In genomic region chr6:38207621-38208020, GRCm38 (mm10) we compare ENCODE assay signal across 11 mouse cellular contexts. TPM values are rescaled to one million over a fixed set of nuclear protein-coding genes. Genes with fewer than 3 reads are reported as not detected.
DNase-seq lines count a peak whose midpoint lies in the region; ATAC-seq and TF ChIP-seq lines count a peak whose summit lies in the region.
"Had no signal": no experiment of that assay in that cellular context is flagged by ENCODE, and none has a peak within 500 bp of the region (broad histone marks: within the 10 kb centered on the region; RNA-seq: fewer than 3 reads in every experiment).

No protein-coding gene starts in this region.

- DNase-seq in stomach, postnatal 0 days (ENCODE audit: low spot score): no peak
- no peak for DNase-seq in limb, embryonic 14.5 days (ENCODE audit: low spot score)
- DNase-seq in lung, postnatal 14 days: no peak
- DNase-seq in thymus, adult 2 months: no peak
- no peak for DNase-seq in natural killer cell, adult 2 months (ENCODE audit: low spot score in 2 of 2)

- TF ChIP-seq CTCF in stomach, postnatal 0 days (IDR thresholded peaks at IDR 0.05; ENCODE audit: low read depth): no peak
- TF ChIP-seq CTCF in thymus, adult 2 months (IDR thresholded peaks at IDR 0.05; ENCODE audit: borderline replicate concordance, control insufficient read depth, extremely low read depth, insufficient read depth, low read length, poor library complexity): no peak

- H3K27ac ChIP-seq in stomach, embryonic 16.5 days (ENCODE audit: low read length): peak overlapping the region; percentile 19; the same call in 1 of the 2 replicates
- no peak overlapping the region for H3K27ac ChIP-seq in stomach, postnatal 0 days (replicated peaks)
- H3K27ac ChIP-seq in forebrain, embryonic 12.5 days: peak overlapping the region; percentile 70
- 0 out of 2 replicates have a peak overlapping the region, but pooled peaks have one; percentile 33 for H3K27ac ChIP-seq in limb, embryonic 14.5 days (replicated peaks; ENCODE audit: low read depth, low read length)
- no peak overlapping the region for H3K27ac ChIP-seq in thymus, adult 2 months (ENCODE audit: control insufficient read depth, insufficient read depth, low read length)
- H3K27ac ChIP-seq: lung, embryonic 15.5 days had no signal

- no peak for TF ChIP-seq EP300 in stomach, postnatal 0 days (optimal IDR thresholded peaks at IDR 0.05)

- H3K36me3 ChIP-seq in stomach, embryonic 16.5 days (ENCODE audit: control insufficient read depth, insufficient read depth, low read length): no peaks in the 10 kb centered on the region
- H3K36me3 ChIP-seq in stomach, postnatal 0 days (ENCODE audit: control insufficient read depth, insufficient read depth, low read length): no peaks in the 10 kb centered on the region
- peaks cover 5% of the 10 kb centered on the region; the same call in 1 of the 2 replicates for H3K36me3 ChIP-seq in forebrain, embryonic 12.5 days (replicated peaks)
- 0 out of 2 replicates have a peak, but pooled peaks cover 2% of the 10 kb centered on the region for H3K36me3 ChIP-seq in limb, embryonic 14.5 days (ENCODE audit: control insufficient read depth, insufficient read depth, low read length)
- H3K36me3 ChIP-seq in thymus, adult 2 months (ENCODE audit: control insufficient read depth, insufficient read depth, low read length): no peaks in the 10 kb centered on the region
- H3K36me3 ChIP-seq: G1E; lung, embryonic 15.5 days had no signal

- 0 out of 2 replicates have a peak, but pooled peaks cover 2% of the 10 kb centered on the region for H3K9me3 ChIP-seq in stomach, embryonic 16.5 days (replicated peaks; ENCODE audit: control insufficient read depth, low read length)
- H3K9me3 ChIP-seq in stomach, postnatal 0 days (ENCODE audit: control insufficient read depth, low read length): no peaks in the 10 kb centered on the region
- peaks cover 4% of the 10 kb centered on the region for H3K9me3 ChIP-seq in forebrain, embryonic 12.5 days
- H3K9me3 ChIP-seq in limb, embryonic 14.5 days (ENCODE audit: control insufficient read depth, low read length): peaks cover 3% of the 10 kb centered on the region; the same call in 1 of the 2 replicates

- 80% methylated on average over 2 of the region's 2 CpGs for WGBS in stomach, embryonic 16.5 days
- WGBS in stomach, postnatal 0 days: 88% methylated on average over 2 of the region's 2 CpGs
- 39% methylated on average over 2 of the region's 2 CpGs for WGBS in forebrain, embryonic 12.5 days
- WGBS in limb, embryonic 14.5 days: 79% methylated on average over 2 of the region's 2 CpGs
- 96% methylated on average over 2 of the region's 2 CpGs for WGBS in thymus, adult 2 months

- TF ChIP-seq POLR2A in limb, embryonic 14.5 days (IDR thresholded peaks at IDR 0.05; ENCODE audit: borderline replicate concordance, extremely low read depth, insufficient read depth, insufficient read length): no peak
- TF ChIP-seq POLR2A in thymus, adult 2 months (IDR thresholded peaks at IDR 0.05; ENCODE audit: control insufficient read depth, extremely low read depth, insufficient read depth, low read length, poor library complexity): no peak

- ATAC-seq in stomach, embryonic 16.5 days (ENCODE audit: insufficient read depth, low FRiP score): no peak
- no peak for ATAC-seq in stomach, postnatal 0 days (ENCODE audit: low FRiP score, low TSS enrichment)
- no peak; the same call in 1 of the 2 replicates for ATAC-seq in forebrain, embryonic 12.5 days (ENCODE audit: low FRiP score)
- ATAC-seq in limb, embryonic 14.5 days (ENCODE audit: low FRiP score, low read depth): no peak
- ATAC-seq: intestine, embryonic 16.5 days had no signal

- no peak overlapping the region for H3K4me2 ChIP-seq in stomach, embryonic 16.5 days (ENCODE audit: low read depth, low read length)
- no peak overlapping the region for H3K4me2 ChIP-seq in stomach, postnatal 0 days (replicated peaks; ENCODE audit: low read depth)
- H3K4me2 ChIP-seq in forebrain, embryonic 12.5 days: 0 out of 2 replicates have a peak overlapping the region, but pooled peaks have one; percentile 1
- H3K4me2 ChIP-seq in limb, embryonic 14.5 days (replicated peaks; ENCODE audit: low read depth, low read length, severe bottlenecking): no peak overlapping the region
- H3K4me2 ChIP-seq: lung, embryonic 15.5 days had no signal

- H3K4me3 ChIP-seq in stomach, embryonic 16.5 days (replicated peaks; ENCODE audit: low read length): no peak overlapping the region
- H3K4me3 ChIP-seq in stomach, postnatal 0 days (ENCODE audit: low read depth, low read length): no peak overlapping the region
- H3K4me3 ChIP-seq in forebrain, embryonic 12.5 days (replicated peaks): no peak overlapping the region
- H3K4me3 ChIP-seq in limb, embryonic 14.5 days (replicated peaks; ENCODE audit: low read length): no peak overlapping the region
- H3K4me3 ChIP-seq in thymus, adult 2 months (ENCODE audit: control insufficient read depth, insufficient read depth, low read length): no peak overlapping the region
- H3K4me3 ChIP-seq: heart, embryonic 10.5 days; lung, embryonic 15.5 days had no signal

- no peak overlapping the region for H3K9ac ChIP-seq in stomach, embryonic 16.5 days (ENCODE audit: low read length)
- H3K9ac ChIP-seq in stomach, postnatal 0 days (ENCODE audit: low read length): no peak overlapping the region
- no peak overlapping the region for H3K9ac ChIP-seq in forebrain, embryonic 12.5 days
- H3K9ac ChIP-seq in limb, embryonic 14.5 days (ENCODE audit: low read depth, low read length, severe bottlenecking): no peak overlapping the region
- H3K9ac ChIP-seq: lung, embryonic 15.5 days had no signal

- H3K4me1 ChIP-seq in stomach, embryonic 16.5 days (ENCODE audit: control insufficient read depth, insufficient read depth, low read length): 0 out of 2 replicates have a peak, but pooled peaks cover 10% of the 10 kb centered on the region
- no peaks in the 10 kb centered on the region for H3K4me1 ChIP-seq in stomach, postnatal 0 days (replicated peaks; ENCODE audit: control insufficient read depth, insufficient read depth)
- peaks cover 28% of the 10 kb centered on the region for H3K4me1 ChIP-seq in forebrain, embryonic 12.5 days
- peaks cover 23% of the 10 kb centered on the region for H3K4me1 ChIP-seq in limb, embryonic 14.5 days (ENCODE audit: control insufficient read depth, insufficient read depth, low read length)
- no peaks in the 10 kb centered on the region for H3K4me1 ChIP-seq in thymus, adult 2 months (replicated peaks; ENCODE audit: control insufficient read depth, insufficient read depth, low read length)

- no peaks in the 10 kb centered on the region for H3K27me3 ChIP-seq in stomach, embryonic 16.5 days (ENCODE audit: control insufficient read depth, insufficient read depth, low read length)
- H3K27me3 ChIP-seq in stomach, postnatal 0 days (ENCODE audit: control insufficient read depth, insufficient read depth, low read length): no peaks in the 10 kb centered on the region
- H3K27me3 ChIP-seq in forebrain, embryonic 12.5 days: peaks cover 20% of the 10 kb centered on the region
- H3K27me3 ChIP-seq in limb, embryonic 14.5 days (ENCODE audit: control insufficient read depth, insufficient read depth, low read length): no peaks in the 10 kb centered on the region
- H3K27me3 ChIP-seq in thymus, adult 2 months (ENCODE audit: control insufficient read depth, insufficient read depth, low read length): no peaks in the 10 kb centered on the region
- H3K27me3 ChIP-seq: lung, embryonic 15.5 days had no signal

RNA-seq across cellular contexts. Expression of gene D630045J12Rik, which starts 46.2 kb away (rescaled TPM):
- polyA plus RNA-seq in stomach, embryonic 16.5 days (2015; fragmentation: Nextera tagmentation; extraction: Ambion mirVana): 2.3 and 2.4 TPM in 2 replicates
- 0.70 and 1.1 TPM in 2 replicates for polyA plus RNA-seq in stomach, postnatal 0 days (2015; fragmentation: Nextera tagmentation; extraction: Ambion mirVana)
- 13.0 and 13.6 TPM in 2 replicates for polyA plus RNA-seq in forebrain, embryonic 12.5 days (2016; fragmentation: Nextera tagmentation; extraction: Ambion mirVana)
- polyA plus RNA-seq in limb, embryonic 14.5 days (2012; rRNA removed): 14.2 and 18.9 TPM in 2 replicates
- polyA plus RNA-seq in limb, embryonic 14.5 days (2014; fragmentation: Nextera tagmentation; extraction: Ambion mirVana): 7.3 and 9.6 TPM in 2 replicates
- polyA plus RNA-seq in thymus, adult 2 months (2012; rRNA removed): 0.82 and 1.4 TPM in 2 replicates

Comparison
In these comparisons a context has a peak if more than half of its experiments do, and no peak if none do; other contexts are left out.
1. H3K27ac ChIP-seq: peak in stomach, embryonic 16.5 days (single experiment), forebrain, embryonic 12.5 days (single experiment) and limb, embryonic 14.5 days (single experiment); none in stomach, postnatal 0 days (single experiment) and thymus, adult 2 months (single experiment).